Mouse (Mus musculus): ENCODE results near the gene Kansl1. TPM values are rescaled to one million over a fixed set of nuclear protein-coding genes. Genes with fewer than 3 reads are reported as not detected.
A peak's percentile ranks its signal among the peaks of the same experiment; 100 is the strongest.
"Not testable (repeated sequence)": the region's sequence is repeated elsewhere in the genome, so short reads cannot be mapped to it uniquely, and the experiment has no call there.

The Kansl1 gene
- polyA plus RNA-seq, 1 experiment from 2014 or later, result 33.8 TPM

GRCm38 (mm10) chr11:104451239-104451638, 17.4 kb downstream of the Kansl1 start:
- H3K27ac ChIP-seq, result no peak overlapping the region
- ATAC-seq, result no peak
- WGBS, result 100% methylated on average over 1 of the region's 1 CpGs
- no peaks in the 10 kb centered on the region for H3K27me3 ChIP-seq
- no peak overlapping the region for H3K9ac ChIP-seq (replicated peaks)
- no peaks in the 10 kb centered on the region for H3K4me1 ChIP-seq (replicated peaks)
- no peaks in the 10 kb centered on the region for H3K9me3 ChIP-seq
- no peak overlapping the region for H3K4me3 ChIP-seq (replicated peaks)
- H3K4me2 ChIP-seq (replicated peaks), result no peak overlapping the region
- peaks cover 5% of the 10 kb centered on the region; the same call in 1 of the 2 replicates for H3K36me3 ChIP-seq

GRCm38 (mm10) chr11:104448499-104448898, 20.2 kb downstream of the Kansl1 start:
- not testable (repeated sequence) for ATAC-seq; H3K36me3 ChIP-seq; H3K4me2 ChIP-seq (replicated peaks); H3K27ac ChIP-seq; H3K4me3 ChIP-seq (replicated peaks); H3K27me3 ChIP-seq; H3K9me3 ChIP-seq; H3K9ac ChIP-seq (replicated peaks); H3K4me1 ChIP-seq (replicated peaks)
- WGBS, result 51% methylated on average over 2 of the region's 2 CpGs

GRCm38 (mm10) chr11:104445538-104445937, 23.1 kb downstream of the Kansl1 start:
- WGBS, result 96% methylated on average over 2 of the region's 2 CpGs
- peaks cover 9% of the 10 kb centered on the region for H3K4me1 ChIP-seq (replicated peaks)
- H3K36me3 ChIP-seq, result peaks cover 5% of the 10 kb centered on the region; the same call in 1 of the 2 replicates
- no peak for ATAC-seq
- H3K9me3 ChIP-seq, result no peaks in the 10 kb centered on the region
- no peak overlapping the region for H3K4me2 ChIP-seq (replicated peaks)
- no peak overlapping the region for H3K9ac ChIP-seq (replicated peaks)
- H3K4me3 ChIP-seq (replicated peaks), result no peak overlapping the region
- no peak overlapping the region for H3K27ac ChIP-seq
- H3K27me3 ChIP-seq, result no peaks in the 10 kb centered on the region

GRCm38 (mm10) chr11:104445044-104445443, 23.6 kb downstream of the Kansl1 start:
- H3K9me3 ChIP-seq, result no peaks in the 10 kb centered on the region
- H3K9ac ChIP-seq (replicated peaks), result no peak overlapping the region
- WGBS, result 97% methylated on average over 1 of the region's 1 CpGs
- H3K4me2 ChIP-seq (replicated peaks), result no peak overlapping the region
- H3K4me1 ChIP-seq (replicated peaks), result peaks cover 9% of the 10 kb centered on the region
- no peak for ATAC-seq
- peaks cover 5% of the 10 kb centered on the region; the same call in 1 of the 2 replicates for H3K36me3 ChIP-seq
- H3K4me3 ChIP-seq (replicated peaks), result no peak overlapping the region
- no peaks in the 10 kb centered on the region for H3K27me3 ChIP-seq
- no peak overlapping the region for H3K27ac ChIP-seq

- peak overlapping the region; percentile 83 for H3K4me3 ChIP-seq (replicated peaks)
- H3K4me1 ChIP-seq (replicated peaks), result peaks cover 20% of the 10 kb centered on the region
- 54% methylated on average over 2 of the region's 2 CpGs for WGBS
- no peaks in the 10 kb centered on the region for H3K27me3 ChIP-seq
- H3K9me3 ChIP-seq, result no peaks in the 10 kb centered on the region
- 0 out of 2 replicates have a peak overlapping the region, but pooled peaks have one; percentile 100 for H3K27ac ChIP-seq
- peak overlapping the region; percentile 60 for H3K4me2 ChIP-seq (replicated peaks)
- ATAC-seq, result no peak
- no peaks in the 10 kb centered on the region for H3K36me3 ChIP-seq
- no peak overlapping the region for H3K9ac ChIP-seq (replicated peaks)
Observed at GRCm38 (mm10) chr11:104443359-104443758, 25.3 kb downstream of the Kansl1 start.

GRCm38 (mm10) chr11:104442333-104443136, 26.1 kb downstream of the Kansl1 start:
- Histone ChIP-seq H3K4me1 (replicated peaks) (peaks cover 26% of the 10 kb centered on the region), H3K4me2 (replicated peaks) (peak overlapping the region; percentile 77), H3K4me3 (replicated peaks) (peak overlapping the region; percentile 83), H3K27me3 (no peaks in the 10 kb centered on the region), H3K9ac (replicated peaks) (peak overlapping the region; percentile 99), H3K27ac (peak overlapping the region; percentile 100), H3K9me3 (no peaks in the 10 kb centered on the region), H3K36me3 (no peaks in the 10 kb centered on the region)
- ATAC-seq, result peak; percentile 96
- under 1% methylated on average over 75 of the region's 82 CpGs for WGBS

- Histone ChIP-seq H3K4me3 (replicated peaks) (peak overlapping the region; percentile 83), H3K9ac (replicated peaks) (peak overlapping the region; percentile 99), H3K4me2 (replicated peaks) (peak overlapping the region; percentile 77), H3K4me1 (replicated peaks) (peaks cover 26% of the 10 kb centered on the region), H3K36me3 (no peaks in the 10 kb centered on the region), H3K27ac (peak overlapping the region; percentile 100), H3K9me3 (no peaks in the 10 kb centered on the region), H3K27me3 (no peaks in the 10 kb centered on the region)
- ATAC-seq, result peak; percentile 46
- under 1% methylated on average over 55 of the region's 92 CpGs for WGBS
Observed at GRCm38 (mm10) chr11:104441475-104442332, 27.0 kb downstream of the Kansl1 start.

- Histone ChIP-seq H3K27ac (peak overlapping the region; percentile 100), H3K4me3 (replicated peaks) (peak overlapping the region; percentile 83), H3K9me3 (no peaks in the 10 kb centered on the region), H3K4me2 (replicated peaks) (peak overlapping the region; percentile 77), H3K4me1 (replicated peaks) (peaks cover 30% of the 10 kb centered on the region), H3K36me3 (no peaks in the 10 kb centered on the region), H3K9ac (replicated peaks) (peak overlapping the region; percentile 99), H3K27me3 (no peaks in the 10 kb centered on the region)
- WGBS, result 0% methylated on average over 20 of the region's 20 CpGs
- no peak for ATAC-seq
Observed at GRCm38 (mm10) chr11:104440521-104441474, 27.9 kb downstream of the Kansl1 start.

GRCm38 (mm10) chr11:104439703-104440102, 29.0 kb downstream of the Kansl1 start:
- WGBS, result 50% methylated on average over 2 of the region's 2 CpGs
- ATAC-seq, result no peak

GRCm38 (mm10) chr11:104438450-104438849, 30.2 kb downstream of the Kansl1 start:
- Histone ChIP-seq H3K4me1 (replicated peaks) (peaks cover 34% of the 10 kb centered on the region), H3K36me3 (no peaks in the 10 kb centered on the region), H3K27me3 (no peaks in the 10 kb centered on the region), H3K9ac (replicated peaks) (no peak overlapping the region), H3K9me3 (no peaks in the 10 kb centered on the region), H3K4me3 (replicated peaks) (no peak overlapping the region), H3K4me2 (replicated peaks) (peak overlapping the region; percentile 31), H3K27ac (no peak overlapping the region)
- ATAC-seq, result no peak

More at GRCm38 (mm10) chr11:104439703-104440102, 29.0 kb downstream of the Kansl1 start:
- Histone ChIP-seq H3K4me3 (replicated peaks) (peak overlapping the region; percentile 83), H3K9ac (replicated peaks) (no peak overlapping the region), H3K36me3 (no peaks in the 10 kb centered on the region), H3K4me1 (replicated peaks) (peaks cover 35% of the 10 kb centered on the region), H3K27ac (no peak overlapping the region), H3K9me3 (no peaks in the 10 kb centered on the region), H3K4me2 (replicated peaks) (peak overlapping the region; percentile 52), H3K27me3 (no peaks in the 10 kb centered on the region)

GRCm38 (mm10) chr11:104436394-104436954, 32.2 kb downstream of the Kansl1 start:
- Histone ChIP-seq H3K4me1 (replicated peaks) (peaks cover 33% of the 10 kb centered on the region), H3K4me2 (replicated peaks) (no peak overlapping the region), H3K4me3 (replicated peaks) (no peak overlapping the region), H3K27me3 (no peaks in the 10 kb centered on the region), H3K36me3 (no peaks in the 10 kb centered on the region), H3K9ac (replicated peaks) (no peak overlapping the region), H3K9me3 (no peaks in the 10 kb centered on the region), H3K27ac (no peak overlapping the region)
- ATAC-seq, result no peak
- 87% methylated on average over 2 of the region's 2 CpGs for WGBS
